Mouse (Mus musculus): ENCODE measurements around the gene Pglyrp1. TPM values are rescaled to one million over a fixed set of nuclear protein-coding genes. Genes with fewer than 3 reads are reported as not detected.
A peak's percentile ranks its signal among the peaks of the same experiment; 100 is the strongest.
"Not testable (repeated sequence)": the region's sequence is repeated elsewhere in the genome, so short reads cannot be mapped to it uniquely, and the experiment has no call there.

The Pglyrp1 gene
- total RNA-seq (2012; rRNA removed) = 0.89 and 1.4 TPM in 2 replicates

DNA sequence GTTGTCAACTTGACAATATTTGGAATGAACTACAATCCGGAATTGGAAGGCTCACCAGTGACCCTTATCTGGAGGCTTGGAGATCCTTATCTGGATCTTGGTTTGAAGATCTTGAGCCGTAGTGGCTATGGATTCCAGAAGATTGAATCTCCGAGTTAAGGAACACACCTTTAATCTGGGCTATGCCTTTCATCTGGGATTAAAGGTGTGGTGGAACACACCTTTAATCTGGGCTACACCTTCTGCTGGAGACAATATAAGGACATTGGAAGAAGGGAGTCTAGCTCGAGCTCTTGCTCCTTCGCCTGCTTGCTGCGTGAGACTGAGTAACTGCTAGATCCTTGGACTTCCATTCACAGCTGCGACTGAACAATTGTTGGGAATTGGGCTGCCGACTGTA is at the start of gene Pglyrp1:
Gene Pglyrp1 (plus strand): TSS at position 301 of the 400 bp plus-strand sequence.
- in situ Hi-C loops (cut with MboI; ENCODE audit: low sequenced_read_pairs in 2 of 2, unreplicated experiment in 2 of 2) = loop anchor here (25.0 kb wide), 2 partner anchors 634 to 659 kb away; partner anchors contain the start of gene Mill1 (in 1 of the 2)
- not testable (repeated sequence) for H3K36me3 ChIP-seq (ENCODE audit: control insufficient read depth, insufficient read depth, low read length, poor library complexity, severe bottlenecking); DNase-seq (ENCODE audit: low read depth, low spot score); H3K9me3 ChIP-seq (ENCODE audit: control insufficient read depth, insufficient read depth, low read depth, low read length); H3K9ac ChIP-seq (ENCODE audit: insufficient read depth, low read depth, low read length, poor library complexity, severe bottlenecking); H3K27ac ChIP-seq (ENCODE audit: insufficient read depth, low read depth, low read length, poor library complexity, severe bottlenecking); H3K4me1 ChIP-seq (ENCODE audit: control insufficient read depth in 2 of 2, insufficient read depth in 2 of 2, low read length in 2 of 2, poor library complexity in 1 of 2); H3K4me3 ChIP-seq (ENCODE audit: insufficient read depth in 1 of 2, low read depth in 1 of 2, low read length in 2 of 2, poor library complexity in 1 of 2, severe bottlenecking in 1 of 2)

DNA sequence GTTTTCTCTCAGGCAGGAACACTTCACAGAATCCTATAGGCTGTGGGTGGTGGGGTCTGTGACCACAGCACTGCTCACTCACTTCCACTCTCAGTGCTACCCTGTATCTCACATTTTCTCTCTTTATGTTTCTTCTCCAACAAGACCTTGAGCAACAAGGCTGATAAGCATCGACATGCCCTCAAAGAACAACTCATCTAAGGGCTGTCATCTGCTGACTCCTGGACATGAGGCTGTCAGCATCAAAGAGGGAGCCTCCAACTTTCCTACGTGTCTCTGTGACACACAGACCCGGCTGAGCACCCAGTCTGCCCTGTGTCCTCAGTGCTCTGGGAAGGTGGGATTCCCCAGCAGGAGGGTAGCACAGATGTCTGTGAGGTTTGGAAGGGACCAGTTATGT is 49.6 kb upstream of the Pglyrp1 start, which contains the start of gene Psg17:
Gene Psg17 (minus strand): TSS at position 101 of the 400 bp plus-strand sequence.
- Histone ChIP-seq H3K4me1 (ENCODE audit: control insufficient read depth in 2 of 2, insufficient read depth in 2 of 2, low read length in 2 of 2, poor library complexity in 1 of 2) (no peaks in the 10 kb centered on the region), H3K27ac (ENCODE audit: insufficient read depth, low read depth, low read length, poor library complexity, severe bottlenecking) (no peak within 1 kb of the TSS), H3K4me3 (ENCODE audit: insufficient read depth in 1 of 2, low read depth in 1 of 2, low read length in 2 of 2, poor library complexity in 1 of 2, severe bottlenecking in 1 of 2) (no peak within 1 kb of the TSS), H3K9me3 (ENCODE audit: control insufficient read depth, insufficient read depth, low read depth, low read length) (no peaks in the 10 kb centered on the region), H3K9ac (ENCODE audit: insufficient read depth, low read depth, low read length, poor library complexity, severe bottlenecking) (no peak within 1 kb of the TSS), H3K36me3 (ENCODE audit: control insufficient read depth, insufficient read depth, low read length, poor library complexity, severe bottlenecking) (no peaks in the 10 kb centered on the region)
- TF ChIP-seq ZC3H11A (IDR thresholded peaks at IDR 0.05; ENCODE audit: borderline replicate concordance, low read depth, low read length) (no peak), MAFK (IDR thresholded peaks at IDR 0.05; ENCODE audit: insufficient read depth, low read depth, low read length) (no peak), HCFC1 (IDR thresholded peaks at IDR 0.05; ENCODE audit: borderline replicate concordance, insufficient read depth, low read length) (no peak), ZNF384 (IDR thresholded peaks at IDR 0.05; ENCODE audit: low read depth, low read length) (no peak), CHD2 (IDR thresholded peaks at IDR 0.05; ENCODE audit: low read depth, low read length) (no peak)
- in situ Hi-C loops (cut with MboI; ENCODE audit: low sequenced_read_pairs in 2 of 2, unreplicated experiment in 2 of 2) = loop anchor here in 1 of 2 experiments (25.0 kb wide), 1 partner anchor 609 kb away; no protein-coding TSS in a partner anchor
- no peak for DNase-seq (ENCODE audit: low read depth, low spot score)

DNA sequence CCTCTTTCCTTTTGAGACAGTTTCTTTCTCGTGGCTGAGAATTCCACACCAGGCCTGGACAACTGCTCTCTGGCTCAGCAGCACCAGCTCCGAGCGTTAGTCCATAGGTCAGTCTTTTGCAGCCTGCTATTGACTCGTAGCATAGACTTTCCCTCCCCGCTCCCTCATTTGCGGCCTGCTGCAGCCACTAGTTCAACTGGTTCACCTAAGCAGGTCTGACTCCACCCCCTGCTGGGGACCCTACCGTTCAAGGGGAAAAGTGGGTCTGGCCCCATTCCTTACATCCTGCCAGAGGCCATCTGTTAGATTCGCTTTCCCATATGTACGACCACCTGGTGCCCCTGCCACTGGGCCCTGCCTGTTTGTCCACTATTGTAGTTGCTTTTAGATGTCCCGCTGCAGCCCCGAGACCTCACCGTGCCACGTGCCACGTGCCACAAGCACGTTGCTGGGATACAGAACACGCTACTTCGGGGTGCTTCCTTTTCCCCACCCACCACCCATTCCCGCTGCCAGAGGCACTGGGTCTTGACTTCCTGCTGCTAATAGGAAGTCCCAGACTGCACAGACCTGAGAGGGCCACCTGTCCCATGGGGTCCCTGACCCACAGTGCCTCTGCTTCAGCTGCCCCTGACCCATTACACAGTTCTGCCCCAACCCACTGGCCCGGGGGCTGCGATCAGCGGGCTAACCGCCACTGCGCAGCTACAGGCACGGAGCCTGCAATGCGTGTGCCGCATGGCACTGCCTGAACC is 43.2 kb upstream of the Pglyrp1 start:
- in situ Hi-C loops (cut with MboI; ENCODE audit: low sequenced_read_pairs in 2 of 2, unreplicated experiment in 2 of 2) = no loop called here

DNA sequence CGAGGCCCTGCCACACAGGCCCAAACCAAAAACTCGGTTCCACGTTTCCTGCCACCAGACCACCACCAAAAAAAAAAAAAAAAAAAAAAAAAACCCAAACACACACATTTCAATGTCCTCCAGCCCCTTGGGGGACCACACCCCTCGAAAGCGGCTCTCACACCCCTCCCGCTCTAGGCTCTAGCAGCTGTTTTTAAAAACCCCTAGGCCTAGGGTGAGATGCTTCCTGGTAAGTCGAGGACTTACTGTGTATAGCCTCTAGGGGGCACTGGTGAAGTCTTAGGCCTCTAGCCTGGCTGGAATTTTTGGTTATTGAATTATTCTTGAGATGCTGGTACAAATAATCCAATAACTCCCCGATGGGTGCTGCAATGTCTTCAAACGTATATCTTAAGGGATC is 42.5 kb upstream of the Pglyrp1 start:
- in situ Hi-C loops (cut with MboI; ENCODE audit: low sequenced_read_pairs in 2 of 2, unreplicated experiment in 2 of 2) = no loop called here
- DNase-seq (ENCODE audit: low read depth, low spot score) = peak; percentile 29
- no peak for TF ChIP-seq ZC3H11A (IDR thresholded peaks at IDR 0.05; ENCODE audit: borderline replicate concordance, low read depth, low read length)
- TF ChIP-seq MAFK (IDR thresholded peaks at IDR 0.05; ENCODE audit: insufficient read depth, low read depth, low read length) = no peak
- no peak for TF ChIP-seq HCFC1 (IDR thresholded peaks at IDR 0.05; ENCODE audit: borderline replicate concordance, insufficient read depth, low read length)
- peak; percentile 96 for TF ChIP-seq ZNF384 (IDR thresholded peaks at IDR 0.05; ENCODE audit: low read depth, low read length)
- TF ChIP-seq CHD2 (IDR thresholded peaks at IDR 0.05; ENCODE audit: low read depth, low read length) = no peak

More for the DNA sequence above, 43.2 kb upstream of the Pglyrp1 start:
- H3K27ac ChIP-seq (ENCODE audit: insufficient read depth, low read depth, low read length, poor library complexity, severe bottlenecking) = no peak overlapping the region
- H3K9me3 ChIP-seq (ENCODE audit: control insufficient read depth, insufficient read depth, low read depth, low read length) = no peaks in the 10 kb centered on the region
- peak overlapping the region; percentile 9 to 19; a peak in 2 of 4 replicates for H3K4me3 ChIP-seq (ENCODE audit: insufficient read depth in 1 of 2, low read depth in 1 of 2, low read length in 2 of 2, poor library complexity in 1 of 2, severe bottlenecking in 1 of 2)
- H3K4me1 ChIP-seq (ENCODE audit: control insufficient read depth in 2 of 2, insufficient read depth in 2 of 2, low read length in 2 of 2, poor library complexity in 1 of 2) = peaks cover 0 to 2% of the 10 kb centered on the region in 2 experiments; a peak in 1 of 4 replicates
- no peak for TF ChIP-seq ZC3H11A (IDR thresholded peaks at IDR 0.05; ENCODE audit: borderline replicate concordance, low read depth, low read length)
- no peak for TF ChIP-seq HCFC1 (IDR thresholded peaks at IDR 0.05; ENCODE audit: borderline replicate concordance, insufficient read depth, low read length)
- no peak for TF ChIP-seq MAFK (IDR thresholded peaks at IDR 0.05; ENCODE audit: insufficient read depth, low read depth, low read length)
- no peak for TF ChIP-seq CHD2 (IDR thresholded peaks at IDR 0.05; ENCODE audit: low read depth, low read length)
- TF ChIP-seq ZNF384 (IDR thresholded peaks at IDR 0.05; ENCODE audit: low read depth, low read length) = no peak
- DNase-seq (ENCODE audit: low read depth, low spot score) = no peak
- peak overlapping the region; percentile 34; the same call in 1 of the 2 replicates for H3K9ac ChIP-seq (ENCODE audit: insufficient read depth, low read depth, low read length, poor library complexity, severe bottlenecking)
- no peaks in the 10 kb centered on the region for H3K36me3 ChIP-seq (ENCODE audit: control insufficient read depth, insufficient read depth, low read length, poor library complexity, severe bottlenecking)

More for the DNA sequence above, 42.5 kb upstream of the Pglyrp1 start:
- H3K36me3 ChIP-seq (ENCODE audit: control insufficient read depth, insufficient read depth, low read length, poor library complexity, severe bottlenecking) = no peaks in the 10 kb centered on the region
- H3K4me3 ChIP-seq (ENCODE audit: insufficient read depth in 1 of 2, low read depth in 1 of 2, low read length in 2 of 2, poor library complexity in 1 of 2, severe bottlenecking in 1 of 2) = peak overlapping the region in 1 of 2 experiments; percentile 19; a peak in 2 of 4 replicates
- H3K9ac ChIP-seq (ENCODE audit: insufficient read depth, low read depth, low read length, poor library complexity, severe bottlenecking) = peak overlapping the region; percentile 34; the same call in 1 of the 2 replicates
- H3K9me3 ChIP-seq (ENCODE audit: control insufficient read depth, insufficient read depth, low read depth, low read length) = no peaks in the 10 kb centered on the region
- H3K4me1 ChIP-seq (ENCODE audit: control insufficient read depth in 2 of 2, insufficient read depth in 2 of 2, low read length in 2 of 2, poor library complexity in 1 of 2) = peaks cover 0 to 2% of the 10 kb centered on the region in 2 experiments; a peak in 1 of 4 replicates
- H3K27ac ChIP-seq (ENCODE audit: insufficient read depth, low read depth, low read length, poor library complexity, severe bottlenecking) = no peak overlapping the region
